In the genomic region with DNA sequence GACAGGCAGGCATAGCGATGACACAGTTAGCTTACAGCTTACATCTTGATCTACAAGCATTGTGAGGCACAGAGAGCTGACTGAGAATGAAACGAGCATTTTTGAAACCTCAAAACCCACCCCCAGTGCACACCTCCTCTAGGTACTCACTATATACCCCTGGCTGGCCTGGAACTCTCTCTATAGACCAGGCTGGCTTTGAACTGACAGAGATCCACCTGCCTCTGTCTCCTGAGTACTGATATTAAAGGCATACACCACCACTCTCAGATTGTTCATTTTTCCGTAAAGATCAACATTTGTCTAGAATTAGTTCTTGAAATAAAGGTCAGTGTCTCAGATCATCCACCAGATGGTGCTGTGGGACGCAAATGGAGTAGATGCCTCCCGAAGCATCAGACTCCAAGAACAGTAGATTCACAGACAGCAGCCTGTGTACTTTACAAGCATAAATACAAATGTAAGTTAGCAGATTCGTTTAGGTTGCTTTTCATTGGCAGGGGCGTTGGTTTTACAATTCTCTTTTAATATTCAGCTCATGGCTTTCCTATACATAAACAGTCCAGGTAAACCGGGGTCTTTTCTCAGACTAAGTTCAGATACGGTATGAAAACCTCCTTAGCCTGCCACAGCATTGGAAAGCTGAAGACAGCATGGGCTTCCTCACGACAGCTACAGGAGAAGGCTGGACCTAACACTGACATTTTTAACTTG, we compare ENCODE assay signal across 8 mouse cellular contexts. TPM values are rescaled to one million over a fixed set of nuclear protein-coding genes. Genes with fewer than 3 reads are reported as not detected.
DNase-seq lines count a peak whose midpoint lies in the region; ATAC-seq and TF ChIP-seq lines count a peak whose summit lies in the region.

No protein-coding gene starts in this region.

- H3K4me3 ChIP-seq in heart, adult 2 months = no peak overlapping the region
- peak overlapping the region; percentile 12; the same call in 1 of the 2 replicates for H3K4me3 ChIP-seq in midbrain, postnatal 0 days (ENCODE audit: low read depth, low read length)
- H3K4me3 ChIP-seq in stomach, postnatal 0 days (ENCODE audit: low read depth, low read length) = peak overlapping the region; percentile 28

- H3K36me3 ChIP-seq in heart, adult 2 months (ENCODE audit: control insufficient read depth, insufficient read depth, low read length) = no peaks in the 10 kb centered on the region
- H3K36me3 ChIP-seq in midbrain, postnatal 0 days (ENCODE audit: insufficient read depth, low read length) = no peaks in the 10 kb centered on the region
- no peaks in the 10 kb centered on the region for H3K36me3 ChIP-seq in stomach, postnatal 0 days (ENCODE audit: control insufficient read depth, insufficient read depth, low read length)

- 10% methylated on average over 10 of the region's 10 CpGs for WGBS in heart, adult 2 months
- 11% methylated on average over 10 of the region's 10 CpGs for WGBS in midbrain, postnatal 0 days
- WGBS in stomach, postnatal 0 days = 13% methylated on average over 10 of the region's 10 CpGs

- peak; percentile 71; the same call in 1 of the 2 replicates for TF ChIP-seq EP300 in heart, adult 2 months (IDR thresholded peaks at IDR 0.05; ENCODE audit: insufficient read depth, low read depth, low read length)
- TF ChIP-seq EP300 in stomach, postnatal 0 days (optimal IDR thresholded peaks at IDR 0.05) = no peak

- intact Hi-C loops in heart, adult 2 months (cut with DNase I) = loop anchor here (1.0 kb wide), 2 partner anchors 71 to 860 kb away; no protein-coding TSS in a partner anchor

- H3K79me2 ChIP-seq in heart, adult 2 months (replicated peaks; ENCODE audit: control insufficient read depth, insufficient read depth, low read length) = no peaks in the 10 kb centered on the region

- H3K27me3 ChIP-seq in heart, adult 2 months (ENCODE audit: control insufficient read depth, insufficient read depth, low read length) = no peaks in the 10 kb centered on the region
- no peaks in the 10 kb centered on the region for H3K27me3 ChIP-seq in midbrain, postnatal 0 days (ENCODE audit: insufficient read depth, low read length)
- H3K27me3 ChIP-seq in stomach, postnatal 0 days (ENCODE audit: control insufficient read depth, insufficient read depth, low read length) = no peaks in the 10 kb centered on the region

- TF ChIP-seq POLR2A in heart, adult 2 months (IDR thresholded peaks at IDR 0.05; ENCODE audit: insufficient read depth, low read depth, low read length) = no peak

- peak; percentile 93 for TF ChIP-seq CTCF in heart, adult 2 months (IDR thresholded peaks at IDR 0.05)
- TF ChIP-seq CTCF in midbrain, postnatal 0 days (IDR thresholded peaks at IDR 0.05) = peak; percentile 98
- peak; percentile 97 for TF ChIP-seq CTCF in stomach, postnatal 0 days (IDR thresholded peaks at IDR 0.05; ENCODE audit: low read depth)

- peak; percentile 78 to 80 for DNase-seq in B cell, adult 2 months
- DNase-seq in adrenal gland, adult 18-20 months (ENCODE audit: low spot score in 2 of 2) = peak; percentile 65 to 72
- peak; percentile 87 for DNase-seq in embryo, embryonic 10.5 days (ENCODE audit: low spot score)
- DNase-seq in heart, adult 2 months = peak; percentile 60
- DNase-seq in kidney, adult 18-20 months = peak; percentile 48
- peak; percentile 72 for DNase-seq in liver
- peak; percentile 90 for DNase-seq in midbrain, postnatal 0 days (ENCODE audit: low spot score)
- peak; percentile 62 for DNase-seq in stomach, postnatal 0 days (ENCODE audit: low spot score)

- H3K27ac ChIP-seq in heart, adult 2 months = no peak overlapping the region
- H3K27ac ChIP-seq in midbrain, postnatal 0 days (ENCODE audit: low read depth, low read length) = no peak overlapping the region
- H3K27ac ChIP-seq in stomach, postnatal 0 days (replicated peaks) = no peak overlapping the region

- H3K9ac ChIP-seq in heart, adult 2 months (ENCODE audit: low read depth, low read length) = no peak overlapping the region
- H3K9ac ChIP-seq in midbrain, postnatal 0 days (replicated peaks; ENCODE audit: low read length, poor library complexity, severe bottlenecking) = peak overlapping the region; percentile 42; the same call in 1 of the 2 replicates
- H3K9ac ChIP-seq in stomach, postnatal 0 days (ENCODE audit: low read length) = peak overlapping the region; percentile 31

- H3K4me1 ChIP-seq in heart, adult 2 months (ENCODE audit: control insufficient read depth, insufficient read depth, low read length) = peaks cover 2% of the 10 kb centered on the region; the same call in 1 of the 2 replicates
- 0 out of 2 replicates have a peak, but pooled peaks cover 3% of the 10 kb centered on the region for H3K4me1 ChIP-seq in midbrain, postnatal 0 days (ENCODE audit: insufficient read depth, low read length)
- no peaks in the 10 kb centered on the region for H3K4me1 ChIP-seq in stomach, postnatal 0 days (replicated peaks; ENCODE audit: control insufficient read depth, insufficient read depth)

- H3K9me3 ChIP-seq in midbrain, postnatal 0 days (ENCODE audit: low read length) = no peaks in the 10 kb centered on the region
- H3K9me3 ChIP-seq in stomach, postnatal 0 days (ENCODE audit: control insufficient read depth, low read length) = no peaks in the 10 kb centered on the region

- ATAC-seq in midbrain, postnatal 0 days (ENCODE audit: low FRiP score) = peak; percentile 72
- ATAC-seq in stomach, postnatal 0 days (ENCODE audit: low FRiP score, low TSS enrichment) = peak; percentile 70

- peak overlapping the region; percentile 32 for H3K4me2 ChIP-seq in midbrain, postnatal 0 days (ENCODE audit: low read depth, low read length, poor library complexity, severe bottlenecking)
- peak overlapping the region; percentile 55 for H3K4me2 ChIP-seq in stomach, postnatal 0 days (replicated peaks; ENCODE audit: low read depth)

RNA-seq across cellular contexts. Expression of a gene that starts 12.9 kb away (rescaled TPM):
- 100 to 1,000 TPM; 108 to 126 TPM for total RNA-seq in adrenal gland, adult 18-20 months (2021)
- 10 to 100 TPM; 44.3 to 45.7 TPM for total RNA-seq in heart, adult 2 months (2021)
- 12.6 and 16.0 TPM in 2 replicates for polyA plus RNA-seq in heart, adult 2 months (2012; rRNA removed)
- 428 and 544 TPM in 2 replicates for total RNA-seq in midbrain, postnatal 0 days (2014; rRNA removed)
- 421 and 465 TPM in 2 replicates for polyA plus RNA-seq in midbrain, postnatal 0 days (2015; fragmentation: Nextera tagmentation; extraction: Ambion mirVana)
- polyA plus RNA-seq in stomach, postnatal 0 days (2015; fragmentation: Nextera tagmentation; extraction: Ambion mirVana) = 97.9 and 98.3 TPM in 2 replicates

RNA-seq across cellular contexts. Expression of a gene that starts 35.1 kb away (rescaled TPM):
- total RNA-seq in adrenal gland, adult 18-20 months (2021) = 1 to 10 TPM; 2.7 to 2.9 TPM
- 1 to 10 TPM; 1.4 TPM for total RNA-seq in heart, adult 2 months (2021)
- polyA plus RNA-seq in heart, adult 2 months (2012; rRNA removed) = 0.51 and 1.2 TPM in 2 replicates
- total RNA-seq in midbrain, postnatal 0 days (2014; rRNA removed) = 1.0 and 2.7 TPM in 2 replicates
- polyA plus RNA-seq in midbrain, postnatal 0 days (2015; fragmentation: Nextera tagmentation; extraction: Ambion mirVana) = 1.0 and 1.1 TPM in 2 replicates
- polyA plus RNA-seq in stomach, postnatal 0 days (2015; fragmentation: Nextera tagmentation; extraction: Ambion mirVana) = 0.94 and 1.2 TPM in 2 replicates
